Mouse (Mus musculus): ENCODE data around the gene Abhd6.

The Abhd6 gene

DNA sequence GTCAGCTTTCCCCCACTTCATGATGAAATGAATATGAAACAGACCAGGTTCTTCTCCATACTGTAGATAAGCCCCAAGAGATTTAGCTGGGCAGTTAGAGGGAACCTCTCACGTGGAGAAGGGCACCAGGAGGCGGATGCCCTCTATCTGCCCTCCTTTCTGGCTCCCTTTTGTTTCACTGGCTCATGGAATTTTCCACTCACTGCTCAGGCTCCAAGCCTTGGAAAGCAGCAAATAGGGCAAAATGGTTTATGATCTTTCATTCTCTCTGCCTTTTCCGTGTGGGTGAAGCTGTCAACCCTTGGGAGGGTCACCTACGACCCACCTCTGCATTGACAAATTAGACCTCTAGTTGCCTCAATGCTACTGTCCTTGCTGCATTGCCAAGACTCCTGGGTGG, 27.8 kb downstream of the Abhd6 start:
- in situ Hi-C loops (cut with MboI) = no loop called here

DNA sequence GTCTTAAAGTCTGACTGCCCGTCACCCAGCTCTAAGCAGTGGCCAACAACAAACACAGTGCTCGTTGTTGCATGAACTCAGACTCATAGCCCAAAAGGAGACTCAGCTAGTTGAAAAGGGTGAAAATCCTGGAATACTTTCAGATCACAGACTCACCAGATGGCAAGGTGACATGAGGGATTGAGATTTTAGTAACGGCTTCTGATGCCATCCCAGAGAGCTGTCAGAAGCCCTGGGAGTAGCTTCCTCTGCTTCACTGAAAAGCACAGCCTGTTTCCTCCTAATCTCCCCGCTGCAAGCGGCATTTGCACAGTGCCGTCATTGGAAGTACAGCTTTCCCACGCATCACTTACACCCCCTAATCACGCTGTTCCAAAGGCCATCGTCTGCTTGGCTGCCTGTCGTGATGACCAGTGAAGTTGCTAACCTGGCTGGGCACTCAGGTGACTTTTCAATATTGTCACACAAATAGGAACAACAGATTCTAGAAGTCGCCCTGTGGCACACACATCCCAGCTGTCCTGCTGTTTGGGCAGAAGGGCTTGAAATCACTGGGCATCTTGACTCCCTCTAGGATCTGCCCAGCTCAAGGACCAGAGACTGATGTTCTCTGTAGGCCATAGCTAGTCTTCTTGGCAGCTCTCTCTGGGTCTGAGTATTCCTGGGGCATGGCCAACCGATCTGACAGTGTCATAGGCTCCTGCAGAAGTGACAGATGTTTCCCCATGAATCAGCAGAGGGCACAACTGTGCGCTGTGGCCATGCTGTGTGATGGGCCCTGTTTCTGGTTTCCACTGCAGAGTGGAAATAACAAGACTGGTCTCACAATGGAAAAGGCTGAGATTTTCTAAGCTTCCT, 29.6 kb downstream of the Abhd6 start:
- in situ Hi-C loops (cut with MboI) = no loop called here

DNA sequence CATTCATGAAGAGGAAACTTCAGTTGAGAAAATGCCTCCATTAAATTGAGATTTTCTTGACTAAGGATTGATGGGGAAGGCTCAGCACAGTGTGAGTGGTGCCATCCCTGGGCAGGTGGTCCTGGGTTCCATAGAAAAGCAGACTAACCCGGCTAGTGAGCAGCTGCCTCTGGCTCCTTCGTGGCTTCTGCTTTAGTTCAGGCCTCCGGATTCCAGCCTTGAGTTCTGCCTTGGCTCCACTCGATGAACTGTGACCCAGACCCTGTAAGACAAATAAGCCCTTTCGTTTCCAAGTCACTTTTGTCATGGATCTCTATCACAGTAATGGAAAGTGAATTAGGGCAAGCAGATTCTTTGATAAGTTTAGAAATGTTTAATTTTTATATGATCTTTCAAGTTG, 31.9 kb downstream of the Abhd6 start:
- in situ Hi-C loops (cut with MboI) = no loop called here

DNA sequence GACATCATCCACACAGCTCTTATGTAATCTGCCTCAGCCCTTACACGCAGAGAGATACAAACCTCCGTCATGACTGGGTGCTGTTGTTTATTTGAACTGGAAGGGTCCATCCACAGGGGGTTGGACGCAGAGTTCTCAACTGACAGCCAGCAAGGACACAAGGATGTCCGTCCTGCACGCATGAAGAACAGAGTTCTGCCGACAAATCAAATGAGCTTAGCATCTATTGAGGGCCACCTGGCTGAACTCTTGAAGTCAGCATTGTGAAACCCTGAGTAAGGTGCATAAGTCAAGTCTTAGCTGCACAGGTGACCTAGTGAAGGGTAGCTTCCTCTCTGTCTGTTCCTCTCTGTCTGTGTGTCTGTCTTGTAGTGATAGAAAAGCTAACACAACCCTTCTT, 33.2 kb downstream of the Abhd6 start:
- in situ Hi-C loops (cut with MboI) = no loop called here

DNA sequence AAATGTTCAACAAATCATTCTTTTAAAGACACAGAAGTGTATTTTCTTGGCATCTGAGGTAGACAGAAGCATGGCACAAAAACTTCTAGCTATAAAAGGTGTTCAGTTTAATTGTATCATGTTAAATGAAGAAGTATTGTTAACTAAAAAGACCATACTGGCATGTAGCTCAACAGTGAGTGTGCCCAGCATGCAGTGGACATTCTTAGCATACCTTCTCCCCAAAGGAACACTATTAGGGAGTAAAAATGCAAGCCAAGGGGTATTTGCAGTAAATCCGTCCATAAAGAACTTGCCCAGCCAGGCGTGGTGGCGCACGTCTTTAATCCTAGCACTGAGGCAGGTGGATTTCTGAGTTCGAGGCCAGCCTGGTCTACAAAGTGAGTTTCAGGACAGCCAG, 33.7 kb downstream of the Abhd6 start:
- in situ Hi-C loops (cut with MboI) = no loop called here

DNA sequence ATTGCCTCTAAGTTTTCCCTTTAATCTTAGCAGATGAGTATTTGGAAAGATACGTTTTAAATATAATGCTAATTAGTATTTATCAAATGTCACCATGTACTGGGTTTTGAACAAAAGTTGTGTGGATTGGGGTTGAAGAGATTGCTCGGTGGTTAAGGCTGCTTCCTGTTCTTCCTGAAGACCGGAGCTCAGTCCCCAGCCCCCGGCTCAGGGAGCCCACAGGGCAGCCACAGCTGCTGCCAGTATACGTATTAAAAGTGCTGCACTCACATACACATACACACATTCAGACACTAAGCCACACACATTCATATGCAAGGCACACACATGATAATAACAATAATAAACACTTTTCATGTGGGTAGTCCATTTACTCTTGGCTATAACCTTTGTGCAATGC, 35.4 kb downstream of the Abhd6 start:
- in situ Hi-C loops (cut with MboI) = no loop called here

DNA sequence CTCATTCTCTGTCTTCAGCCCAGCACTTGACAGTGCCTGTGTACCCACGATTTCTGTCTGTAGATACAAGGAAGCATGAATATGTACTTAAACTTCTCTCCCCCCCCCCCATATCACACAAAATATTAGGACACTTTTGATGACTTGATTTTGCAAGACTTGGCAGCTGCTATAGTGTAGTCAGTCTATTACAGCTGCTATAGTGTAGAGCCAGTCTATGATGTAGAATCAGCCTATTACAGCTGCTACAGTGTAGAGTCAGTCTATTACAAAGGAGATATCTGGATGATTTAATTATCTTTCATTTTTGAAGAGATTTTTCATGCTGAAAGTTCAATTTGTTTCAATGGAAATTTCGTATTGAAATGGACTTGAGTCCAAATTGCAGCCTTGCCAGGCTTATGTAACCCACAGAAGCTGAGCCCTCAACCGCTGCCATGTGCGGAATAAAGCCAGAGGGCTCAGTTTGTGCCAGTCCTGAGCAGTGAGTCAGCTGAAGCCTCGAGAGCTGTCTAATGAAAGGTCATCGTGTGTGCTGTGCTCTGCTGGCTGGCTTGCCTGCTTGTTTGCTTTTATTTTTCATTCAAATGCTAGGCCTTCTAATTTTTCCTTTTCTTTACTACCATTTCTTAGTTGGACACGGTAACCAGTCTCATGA, 36.2 kb downstream of the Abhd6 start:
- in situ Hi-C loops (cut with MboI) = no loop called here

DNA sequence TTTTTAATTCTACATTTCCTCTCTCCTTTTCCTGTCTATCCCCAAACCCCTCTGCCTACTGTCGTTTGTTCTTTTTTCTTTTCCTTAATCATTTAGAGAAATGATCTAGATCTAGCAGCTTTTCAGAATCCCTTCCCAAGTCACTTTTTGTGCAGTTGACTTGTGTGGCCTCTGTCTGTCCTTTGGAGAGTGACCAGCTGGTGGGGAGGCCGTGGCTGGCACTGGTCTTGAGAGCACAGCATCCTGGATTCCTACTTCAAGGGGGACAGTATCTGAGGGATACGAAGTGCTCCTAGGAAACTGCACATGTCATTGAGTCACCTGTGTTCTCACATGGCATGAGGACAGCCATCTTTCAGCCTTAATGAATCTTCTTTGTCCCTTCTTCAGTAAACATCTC, 37.5 kb downstream of the Abhd6 start:
- in situ Hi-C loops (cut with MboI) = loop anchor here (10.0 kb wide), 1 partner anchor 75 kb away; no protein-coding TSS in a partner anchor

DNA sequence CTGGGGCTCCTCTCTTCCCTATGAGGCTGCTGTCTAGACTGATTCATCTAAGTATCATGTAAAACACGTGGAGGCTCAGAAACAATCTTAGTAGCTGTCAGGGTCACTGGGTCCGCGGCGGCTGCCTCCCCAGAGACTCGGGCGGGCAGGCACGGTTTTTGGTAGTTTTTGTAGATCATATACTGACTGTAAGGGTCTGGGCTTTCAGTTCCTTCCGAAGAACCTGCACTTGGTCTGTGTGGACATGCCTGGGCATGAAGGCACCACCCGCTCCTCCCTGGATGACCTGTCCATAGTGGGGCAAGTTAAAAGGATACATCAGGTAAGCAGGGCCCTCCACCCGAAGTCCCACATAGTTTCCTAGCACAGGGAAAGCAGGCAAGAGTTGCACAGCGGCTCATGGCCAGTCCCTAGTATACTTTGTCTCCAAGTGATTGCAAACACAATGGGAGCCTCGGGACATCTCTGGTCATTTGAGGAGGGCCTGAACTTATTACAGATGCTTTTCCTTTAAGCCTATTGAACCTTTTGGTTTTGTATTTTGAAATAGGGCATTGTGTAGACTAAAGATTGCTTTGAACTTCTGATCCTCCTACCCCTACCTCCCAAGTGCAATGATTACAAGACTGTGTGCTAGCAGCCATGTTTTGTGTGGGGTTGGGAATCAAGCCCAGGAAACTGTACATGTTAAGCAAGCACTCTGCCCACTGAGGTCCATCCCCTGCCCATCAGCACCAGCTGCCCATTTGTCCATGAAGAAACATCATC, 38.4 kb downstream of the Abhd6 start:
- in situ Hi-C loops (cut with MboI) = loop anchor here (10.0 kb wide), 1 partner anchor 76 kb away; no protein-coding TSS in a partner anchor

DNA sequence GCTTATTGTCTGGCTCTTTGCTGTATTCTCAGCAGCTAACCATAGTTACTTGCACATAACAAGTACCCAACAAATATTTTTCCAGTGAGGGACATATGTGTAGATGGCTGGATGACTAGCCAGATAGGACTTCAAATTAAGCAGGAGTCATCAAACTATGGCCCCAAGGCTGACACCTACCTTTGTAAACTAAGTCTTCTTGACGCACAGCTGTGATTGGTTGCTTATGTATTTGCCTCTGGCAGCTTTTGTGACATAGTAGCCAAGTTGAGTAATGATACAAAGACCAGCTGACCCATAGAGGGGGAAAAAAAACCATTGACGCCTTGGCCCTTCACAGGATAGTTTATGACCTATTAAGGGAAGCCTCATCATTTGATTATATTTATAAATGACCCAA, 39.4 kb downstream of the Abhd6 start:
- in situ Hi-C loops (cut with MboI) = loop anchor here (10.0 kb wide), 1 partner anchor 77 kb away; no protein-coding TSS in a partner anchor

DNA sequence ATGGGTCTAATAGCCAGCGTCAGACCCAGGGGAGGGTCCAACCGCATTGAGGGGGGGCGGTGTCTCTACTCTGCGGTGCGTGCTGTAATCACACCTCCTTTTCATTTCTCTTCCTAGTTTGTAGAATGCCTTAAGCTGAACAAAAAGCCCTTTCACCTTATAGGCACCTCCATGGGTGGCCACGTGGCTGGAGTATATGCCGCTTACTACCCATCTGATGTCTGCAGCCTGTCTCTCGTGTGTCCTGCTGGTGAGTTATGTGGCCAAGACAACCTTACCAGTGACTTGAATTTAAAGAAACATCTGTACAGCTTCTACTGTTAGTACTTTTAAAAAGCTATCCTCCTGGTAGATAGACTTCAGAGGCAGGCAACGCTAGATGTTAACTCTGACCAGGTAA, 39.9 kb downstream of the Abhd6 start:
- in situ Hi-C loops (cut with MboI) = loop anchor here (10.0 kb wide), 1 partner anchor 78 kb away; no protein-coding TSS in a partner anchor

DNA sequence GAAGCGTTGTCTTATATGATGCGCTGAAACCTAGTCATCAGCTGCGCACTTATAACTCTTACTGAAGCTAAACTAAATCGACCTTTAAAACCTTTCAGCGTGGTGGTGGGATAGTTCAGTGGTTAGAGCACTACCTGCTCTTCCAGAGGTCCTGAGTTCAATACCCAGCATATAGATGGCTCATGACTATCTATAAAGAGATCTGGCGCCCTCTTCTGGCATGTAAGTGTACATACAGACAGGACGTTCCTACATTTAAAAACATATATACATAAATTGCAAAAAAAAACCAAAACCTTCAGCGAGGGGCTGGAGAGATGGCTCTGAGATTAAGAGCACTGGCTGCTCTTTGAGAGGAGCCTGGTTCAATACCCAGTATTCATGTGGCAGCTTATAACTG, 41.6 kb downstream of the Abhd6 start:
- in situ Hi-C loops (cut with MboI) = loop anchor here (10.0 kb wide), 1 partner anchor 80 kb away; no protein-coding TSS in a partner anchor

DNA sequence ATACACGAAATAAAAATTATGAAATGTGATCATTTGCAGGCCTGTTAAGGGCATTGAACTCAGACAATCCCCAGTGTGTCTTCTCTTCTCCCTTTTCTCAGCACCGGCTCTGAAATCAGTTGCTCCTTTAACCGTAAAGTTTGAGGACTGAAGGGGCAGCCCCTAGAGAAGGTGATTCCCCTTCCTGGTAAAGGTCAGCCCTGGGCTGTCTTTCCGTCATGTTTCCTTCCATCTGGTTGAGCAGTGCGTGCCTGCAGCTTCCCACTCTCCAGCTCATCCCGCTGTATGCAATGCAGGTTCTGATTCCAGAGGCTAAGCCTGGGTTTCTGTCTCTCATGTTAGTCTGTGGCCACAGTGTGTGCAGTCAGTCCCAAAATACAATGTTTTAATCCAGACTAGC, 42.1 kb downstream of the Abhd6 start:
- in situ Hi-C loops (cut with MboI) = loop anchor here (10.0 kb wide), 1 partner anchor 80 kb away; no protein-coding TSS in a partner anchor

DNA sequence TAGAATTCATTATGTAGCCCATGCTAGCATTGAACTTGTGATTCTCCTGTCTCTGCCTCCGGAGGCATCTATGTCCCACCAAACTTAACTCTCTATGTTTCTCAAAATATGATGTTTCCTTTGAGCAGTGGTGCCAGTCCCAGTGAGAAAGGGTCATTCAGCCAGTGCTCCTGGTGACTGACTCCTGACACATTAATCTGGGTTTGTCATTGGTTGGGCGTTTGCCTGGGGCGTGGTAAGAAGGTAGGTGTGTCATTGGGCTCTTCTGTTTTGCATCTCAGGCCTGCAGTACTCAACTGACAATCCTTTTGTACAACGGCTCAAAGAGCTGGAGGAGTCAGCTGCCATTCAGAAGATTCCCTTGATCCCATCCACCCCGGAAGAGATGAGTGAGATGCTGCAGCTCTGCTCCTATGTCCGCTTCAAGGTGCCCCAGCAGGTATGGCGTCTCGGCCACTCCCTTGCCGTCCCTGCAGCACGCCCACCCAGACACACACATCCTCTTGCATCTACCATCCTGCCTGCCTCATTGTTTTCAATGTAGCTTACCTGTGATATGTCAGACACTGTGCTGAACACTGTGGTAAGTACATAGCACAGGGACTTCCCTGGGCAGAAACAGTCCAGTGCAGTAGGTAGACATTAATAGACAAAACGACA, 42.6 kb downstream of the Abhd6 start:
- in situ Hi-C loops (cut with MboI) = loop anchor here (10.0 kb wide), 1 partner anchor 81 kb away; no protein-coding TSS in a partner anchor

DNA sequence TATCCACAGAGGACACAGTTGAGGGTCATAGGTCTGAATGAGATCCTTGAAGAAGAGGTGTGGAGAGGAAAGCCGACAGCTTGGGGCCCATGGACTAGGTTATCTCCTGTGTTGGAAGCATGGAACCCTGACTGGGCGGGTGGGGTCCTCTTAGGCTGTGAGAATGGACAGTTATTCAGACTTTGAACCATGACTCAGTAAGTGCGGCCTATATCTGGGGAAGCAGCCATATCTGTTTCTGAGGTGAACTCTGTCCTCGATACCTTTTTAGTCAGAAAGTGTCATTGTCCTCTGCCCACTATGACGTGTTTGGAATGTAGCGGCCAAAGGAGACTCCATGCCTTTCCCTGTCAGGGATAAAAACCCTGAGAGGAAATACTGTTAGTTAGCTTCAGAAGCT, 44.1 kb downstream of the Abhd6 start:
- in situ Hi-C loops (cut with MboI) = loop anchor here (10.0 kb wide), 1 partner anchor 82 kb away; no protein-coding TSS in a partner anchor

DNA sequence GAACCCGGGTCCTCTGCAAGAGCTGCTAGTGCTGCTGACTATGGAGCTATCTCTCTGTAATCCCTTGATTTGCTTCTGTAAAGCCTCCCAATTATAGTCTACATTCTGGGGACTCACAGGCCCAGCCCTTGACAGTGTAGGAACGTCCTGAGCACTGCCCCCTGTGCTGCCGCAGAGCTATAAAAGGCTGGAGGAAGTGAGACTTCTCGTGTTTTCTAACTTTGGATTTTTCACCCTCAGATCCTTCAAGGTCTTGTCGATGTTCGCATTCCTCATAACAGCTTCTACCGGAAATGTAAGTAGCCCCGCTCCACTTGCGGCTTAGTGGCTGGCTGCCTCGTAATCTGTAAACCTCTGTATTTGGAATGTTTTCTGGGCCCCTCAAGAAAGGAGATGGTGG, 46.6 kb downstream of the Abhd6 start:
- in situ Hi-C loops (cut with MboI) = loop anchor here (10.0 kb wide), 1 partner anchor 85 kb away; no protein-coding TSS in a partner anchor

DNA sequence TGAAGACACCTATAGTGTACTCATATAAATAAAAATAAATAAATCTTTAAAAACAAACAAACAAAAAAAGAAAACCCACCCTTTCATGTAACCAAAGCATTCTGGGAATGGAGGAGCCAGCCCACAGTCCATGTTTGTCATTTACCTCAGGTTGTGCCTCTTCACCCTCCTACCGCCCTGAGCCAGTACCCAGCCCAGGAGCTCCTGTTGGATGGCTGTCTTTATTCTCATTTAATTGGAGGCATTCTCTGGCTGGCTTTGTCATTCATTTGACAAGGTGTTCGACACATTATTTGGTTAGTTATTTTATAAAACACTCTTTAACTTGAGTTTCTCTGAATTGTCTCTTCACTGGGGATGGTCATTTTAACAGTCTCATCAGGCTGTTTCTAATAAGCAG, 49.2 kb downstream of the Abhd6 start:
- in situ Hi-C loops (cut with MboI) = no loop called here

DNA sequence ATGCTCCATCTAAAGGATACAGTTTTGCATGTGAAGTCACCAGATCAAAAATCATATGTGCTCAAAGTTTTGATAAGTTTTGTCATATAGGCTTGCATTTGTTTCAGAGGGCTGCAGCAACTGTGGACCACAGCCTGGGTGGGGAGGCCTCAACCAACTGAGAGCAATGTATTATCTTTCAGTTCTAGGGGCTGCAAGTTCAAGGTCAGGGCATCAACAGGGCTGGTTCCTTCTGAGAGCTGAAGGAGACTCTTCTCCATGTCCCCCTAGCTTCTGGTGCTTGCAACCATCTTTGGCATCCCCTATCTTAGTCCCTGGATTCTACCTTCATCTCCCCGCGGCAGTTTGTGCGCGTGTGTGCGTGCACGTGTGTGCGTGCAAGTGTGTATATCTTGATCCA, 50.0 kb downstream of the Abhd6 start:
- in situ Hi-C loops (cut with MboI) = no loop called here

DNA sequence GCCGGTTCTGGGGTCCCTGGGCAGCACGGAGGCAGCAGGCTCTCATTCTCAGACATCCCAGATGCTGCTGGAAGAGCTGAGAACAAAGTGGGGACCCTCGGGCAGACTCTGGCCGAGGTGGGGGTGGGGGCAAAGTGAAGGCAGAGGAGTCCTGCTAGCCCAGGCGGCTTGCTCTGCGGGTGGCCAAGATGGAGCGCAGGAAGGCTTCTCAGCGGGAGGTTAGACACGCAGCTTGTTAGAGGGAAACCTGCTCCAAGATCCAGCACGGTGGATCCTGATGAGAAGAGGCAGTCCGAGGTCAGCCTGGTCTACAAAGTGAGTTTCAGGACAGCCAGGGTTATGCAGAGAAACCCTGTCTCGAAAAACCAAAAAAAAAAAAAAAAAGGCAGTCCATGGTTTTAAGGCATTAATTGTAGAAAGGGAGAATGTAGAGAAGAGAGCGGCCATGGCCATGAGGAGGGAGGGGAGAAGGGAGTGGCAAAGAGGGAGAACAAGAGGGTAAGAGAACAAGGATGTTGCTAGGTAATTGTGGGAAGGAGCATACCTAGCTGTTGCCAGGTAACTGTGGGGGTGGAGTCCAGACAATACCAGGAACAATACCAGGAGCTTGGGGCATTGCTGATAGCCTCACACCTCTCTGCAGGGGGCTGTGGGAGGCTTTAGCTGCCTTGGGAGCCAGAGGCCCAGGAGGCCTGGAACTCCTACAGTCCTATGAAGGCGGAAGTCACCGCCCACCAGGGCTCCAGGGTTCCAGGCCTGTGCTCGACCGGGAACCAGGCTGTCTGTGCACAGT, 51.8 kb downstream of the Abhd6 start:
- in situ Hi-C loops (cut with MboI) = no loop called here

DNA sequence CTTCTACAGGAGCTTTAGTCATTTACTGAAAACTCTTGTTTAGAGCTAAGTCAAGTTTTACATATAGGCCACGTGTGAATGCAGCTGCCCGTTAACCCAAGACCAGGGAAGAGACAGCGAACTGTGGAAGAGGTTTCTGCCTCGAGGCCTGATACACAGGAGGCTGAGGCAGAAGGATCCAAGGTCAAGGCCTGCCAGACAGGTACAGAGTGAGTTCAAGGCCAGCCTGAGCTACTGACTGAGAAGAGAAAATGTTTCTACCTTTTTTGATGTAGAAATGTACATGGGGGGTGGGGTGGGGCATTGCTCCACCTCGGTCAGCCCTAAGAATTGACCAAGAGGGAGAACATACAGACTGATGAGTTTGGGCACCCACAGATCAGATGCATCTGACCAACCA, 53.4 kb downstream of the Abhd6 start:
- in situ Hi-C loops (cut with MboI) = no loop called here

DNA sequence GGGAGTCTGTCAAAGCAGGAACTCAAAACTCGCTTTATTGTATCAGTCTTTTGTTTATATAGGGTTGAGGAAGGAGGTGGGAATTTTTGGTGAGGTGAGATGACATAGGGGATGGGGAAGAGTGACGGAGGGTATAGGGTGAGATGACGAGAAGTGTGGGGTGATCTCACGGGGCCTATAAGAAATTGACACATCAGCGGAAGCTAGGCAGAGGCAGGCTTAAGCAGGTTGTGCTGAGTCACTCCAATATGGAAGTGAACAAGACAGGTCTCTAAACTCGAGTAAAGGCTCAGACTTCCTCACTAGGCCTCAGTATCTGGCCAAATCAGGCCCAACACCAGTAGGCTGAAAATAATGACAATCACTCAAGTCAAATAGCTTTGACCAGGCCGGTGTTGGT, 57.2 kb downstream of the Abhd6 start:
- in situ Hi-C loops (cut with MboI) = no loop called here
